Mouse (Mus musculus) heart, adult 2 months (tissue): ENCODE results near the gene Gm37240. TPM values are rescaled to one million over a fixed set of nuclear protein-coding genes. Genes with fewer than 3 reads are reported as not detected.

Experiments
- DNase-seq, 2 experiments: peaks; one replicate each; pipeline ENCODE4 v3.0.0; 2021
- H3K27ac ChIP-seq: fragments of 200-600 bp; 2 replicates; pipeline ENCODE4 v1.8.1; 2022
- H3K27me3 ChIP-seq: fragments of 200-500 bp; 2 replicates; pipeline ENCODE4 v1.6.1; 2012; ENCODE audit warnings: mild to moderate bottlenecking, low read length, inconsistent platforms, mixed read lengths; ENCODE audit not compliant: control insufficient read depth, insufficient read depth
- H3K36me3 ChIP-seq: fragments of 200-500 bp; 2 replicates; pipeline ENCODE4 v1.6.1; 2012; ENCODE audit warnings: low read length, inconsistent platforms; ENCODE audit not compliant: control insufficient read depth, insufficient read depth
- H3K4me1 ChIP-seq: fragments of 200-500 bp; 2 replicates; pipeline ENCODE4 v1.6.1; 2011; ENCODE audit warnings: low read length; ENCODE audit not compliant: control insufficient read depth, insufficient read depth
- H3K4me3 ChIP-seq: fragments of 200-600 bp; 2 replicates; pipeline ENCODE4 v1.8.1; 2022
- H3K79me2 ChIP-seq: fragments of 200-500 bp; replicated peaks from 2 replicates; pipeline ENCODE4 v1.6.1; 2012; ENCODE audit warnings: mild to moderate bottlenecking, inconsistent platforms, low read length, moderate library complexity, mixed read lengths; ENCODE audit not compliant: control insufficient read depth, insufficient read depth
- H3K9ac ChIP-seq: fragments of 200-500 bp; 2 replicates; pipeline ENCODE4 v1.6.1; 2012; ENCODE audit warnings: low read depth, mild to moderate bottlenecking, control low read depth, inconsistent platforms, low read length, mixed read lengths
- CTCF ChIP-seq: fragments of 200-600 bp; IDR thresholded peaks from 2 replicates; pipeline ENCODE4 v1.8.1; 2022; ENCODE audit warnings: antibody characterized with exemption, mild to moderate bottlenecking, moderate library complexity
- EP300 ChIP-seq: fragments of 200-500 bp; IDR thresholded peaks from 2 replicates; pipeline ENCODE4 v1.6.1; 2011; ENCODE audit warnings: low read depth, low read length, control low read depth; ENCODE audit not compliant: insufficient read depth
- POLR2A ChIP-seq: fragments of 200-500 bp; IDR thresholded peaks from 2 replicates; pipeline ENCODE4 v1.6.1; 2011; ENCODE audit warnings: mild to moderate bottlenecking, low read depth, low read length, control low read depth; ENCODE audit not compliant: insufficient read depth
- WGBS: fragments of 180-500 bp; shearing (Covaris S2); methylation state at CpG from one replicate; pipeline ENCODE4 v1.1.7; 2018; 5-methylcytosine and 5-hydroxymethylcytosine counted together
- intact Hi-C: fragments of 180-260 bp; cut with DNase I; formaldehyde crosslinking; loops from one replicate; pipeline ENCODE4 v1.15.1; 2025
- polyA plus RNA-seq: library from polyadenylated mRNA; depleted of rRNA; stranded (reverse); fragments of >200 nt; gene quantifications from 2 replicates; pipeline ENCODE4 v1.2.3, GENCODE M21; 2012
- total RNA-seq, 2 experiments: library from RNA; stranded (reverse); gene quantifications; 2 replicates each; pipeline ENCODE4 v1.2.3; 2021

Gene Gm37240
- total and polyA plus RNA-seq, 3 experiments, result 25.0 to 45.3 (median 36.6) TPM

DNA sequence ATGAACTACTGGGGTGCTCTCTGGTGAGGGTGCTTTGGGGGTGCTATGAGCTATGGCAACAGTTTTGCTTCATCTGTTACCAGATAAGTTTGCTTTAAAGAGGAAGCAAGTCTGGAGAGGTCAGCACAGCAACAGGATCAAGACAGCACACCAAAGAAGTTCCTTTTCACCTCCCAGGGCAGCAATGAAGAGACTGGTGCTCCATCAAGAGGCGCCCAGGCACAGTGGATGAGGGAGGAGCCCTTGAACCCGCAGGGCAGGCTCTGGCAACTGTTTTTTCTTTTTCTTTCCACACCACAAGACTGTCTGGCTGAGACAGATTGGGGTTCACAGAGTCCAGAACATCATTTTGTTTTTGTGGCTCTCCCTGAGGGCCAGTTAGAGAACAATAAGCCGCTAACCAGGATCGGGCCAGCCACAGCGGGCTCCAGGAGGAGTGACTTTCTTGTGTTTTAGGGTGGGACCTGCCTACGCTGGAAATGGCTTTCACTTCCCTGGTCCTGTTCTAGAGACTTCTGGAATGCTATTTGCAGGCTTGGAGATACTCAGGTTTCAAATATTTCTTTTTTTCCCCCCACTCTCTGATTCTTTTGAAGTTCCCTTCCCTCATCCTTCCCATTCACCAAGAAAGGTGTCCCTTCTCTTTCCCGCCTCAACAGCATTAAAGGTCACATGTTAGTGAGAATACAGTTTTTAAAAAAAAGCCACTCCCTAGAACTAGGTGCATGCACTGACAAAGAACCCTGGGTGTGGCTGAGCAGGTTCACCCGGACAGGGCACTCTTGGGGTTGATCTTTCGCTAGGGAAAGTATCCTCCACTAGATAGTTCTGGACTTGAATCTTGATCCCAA, 1241.9 kb downstream of the Gm37240 start:
- no peak for TF ChIP-seq EP300
- TF ChIP-seq CTCF, result no peak
- TF ChIP-seq POLR2A, result no peak
- WGBS, result 75% methylated on average over 9 of the region's 9 CpGs
- intact Hi-C loops, result no loop called here
- H3K4me3 ChIP-seq, result no peak overlapping the region
- DNase-seq, result no peak
- no peaks in the 10 kb centered on the region for H3K36me3 ChIP-seq
- H3K79me2 ChIP-seq, result no peaks in the 10 kb centered on the region
- no peak overlapping the region for H3K27ac ChIP-seq
- H3K4me1 ChIP-seq, result no peaks in the 10 kb centered on the region
- no peaks in the 10 kb centered on the region for H3K27me3 ChIP-seq
- H3K9ac ChIP-seq, result no peak overlapping the region

DNA sequence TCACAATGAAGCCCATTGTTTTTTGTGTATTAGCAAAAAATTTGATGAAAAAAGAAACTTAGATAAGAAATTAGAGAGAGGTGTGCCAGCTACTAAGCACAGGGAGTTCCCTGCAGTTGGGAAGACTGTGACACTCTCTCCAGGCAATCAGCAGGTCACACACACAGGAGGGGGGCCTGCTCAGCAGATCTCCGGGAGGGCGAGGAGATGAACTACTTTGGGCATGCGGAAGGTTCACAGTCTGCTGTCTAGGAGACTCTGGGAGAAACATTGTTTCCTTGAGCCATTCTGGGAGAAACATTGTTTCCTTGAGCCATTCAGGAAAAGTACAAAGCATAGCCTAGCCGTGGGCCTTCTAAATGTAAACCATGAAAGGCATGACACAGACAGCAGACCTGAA, 1244.4 kb downstream of the Gm37240 start:
- no peak for DNase-seq
- WGBS, result 67% methylated on average over 4 of the region's 4 CpGs
- no peaks in the 10 kb centered on the region for H3K36me3 ChIP-seq
- no peak overlapping the region for H3K4me3 ChIP-seq
- H3K9ac ChIP-seq, result no peak overlapping the region
- H3K27me3 ChIP-seq, result no peaks in the 10 kb centered on the region
- no peaks in the 10 kb centered on the region; the same call in 1 of the 2 replicates for H3K4me1 ChIP-seq
- TF ChIP-seq CTCF (no peak), EP300 (no peak), POLR2A (no peak)
- no peak overlapping the region for H3K27ac ChIP-seq
- H3K79me2 ChIP-seq, result no peaks in the 10 kb centered on the region
- intact Hi-C loops, result no loop called here

DNA sequence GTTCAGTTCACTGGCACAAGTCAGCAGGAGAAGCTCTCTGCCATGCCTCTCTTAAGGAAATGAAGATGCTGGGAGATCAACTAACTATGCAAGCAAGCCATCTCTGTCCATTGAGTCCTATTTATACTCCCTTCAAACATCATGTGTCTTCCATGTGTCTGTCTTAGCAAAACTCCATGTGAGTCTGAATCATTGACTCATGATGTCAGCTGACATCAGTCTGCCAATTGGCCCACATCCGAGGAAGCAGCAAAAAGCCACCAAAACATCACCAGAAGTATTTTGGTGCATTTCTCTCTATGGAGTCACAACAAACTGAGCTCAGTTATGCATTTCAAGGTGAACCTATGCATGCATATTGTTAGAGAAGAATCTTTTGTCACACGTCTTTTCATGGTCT, 1245.9 kb downstream of the Gm37240 start:
- Histone ChIP-seq H3K79me2 (no peaks in the 10 kb centered on the region), H3K4me1 (no peaks in the 10 kb centered on the region; the same call in 1 of the 2 replicates), H3K27ac (no peak overlapping the region), H3K36me3 (no peaks in the 10 kb centered on the region), H3K4me3 (no peak overlapping the region), H3K27me3 (no peaks in the 10 kb centered on the region), H3K9ac (no peak overlapping the region)
- 82% methylated on average over 2 of the region's 2 CpGs for WGBS
- TF ChIP-seq CTCF (no peak), EP300 (no peak), POLR2A (no peak)
- no peak for DNase-seq
- intact Hi-C loops, result no loop called here

DNA sequence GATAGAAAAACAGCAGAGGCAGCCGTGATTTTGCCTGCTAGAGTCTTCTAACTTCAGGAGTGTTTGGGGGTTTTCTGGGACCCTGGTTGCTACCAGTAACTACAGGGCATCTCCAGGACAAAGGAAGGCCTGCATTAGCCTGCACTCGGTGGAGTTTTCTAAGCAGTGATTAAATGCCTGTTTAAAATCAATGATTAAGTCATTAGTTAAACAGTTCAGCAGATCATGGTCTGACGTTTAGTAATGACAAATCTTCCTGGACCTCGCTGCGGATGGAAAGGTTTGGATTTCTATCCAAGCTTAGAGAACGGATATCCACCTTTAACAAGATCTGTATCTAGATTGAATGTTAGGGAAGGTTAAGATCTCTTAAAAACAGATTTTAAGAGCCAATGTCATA, 1246.8 kb downstream of the Gm37240 start:
- TF ChIP-seq CTCF (no peak), POLR2A (no peak), EP300 (no peak)
- H3K27me3 ChIP-seq, result no peaks in the 10 kb centered on the region
- H3K79me2 ChIP-seq, result no peaks in the 10 kb centered on the region
- no peak overlapping the region for H3K9ac ChIP-seq
- H3K4me1 ChIP-seq, result no peaks in the 10 kb centered on the region; the same call in 1 of the 2 replicates
- WGBS, result 67% methylated on average over 6 of the region's 6 CpGs
- intact Hi-C loops, result no loop called here
- no peak for DNase-seq
- H3K27ac ChIP-seq, result no peak overlapping the region
- no peak overlapping the region for H3K4me3 ChIP-seq
- no peaks in the 10 kb centered on the region for H3K36me3 ChIP-seq

DNA sequence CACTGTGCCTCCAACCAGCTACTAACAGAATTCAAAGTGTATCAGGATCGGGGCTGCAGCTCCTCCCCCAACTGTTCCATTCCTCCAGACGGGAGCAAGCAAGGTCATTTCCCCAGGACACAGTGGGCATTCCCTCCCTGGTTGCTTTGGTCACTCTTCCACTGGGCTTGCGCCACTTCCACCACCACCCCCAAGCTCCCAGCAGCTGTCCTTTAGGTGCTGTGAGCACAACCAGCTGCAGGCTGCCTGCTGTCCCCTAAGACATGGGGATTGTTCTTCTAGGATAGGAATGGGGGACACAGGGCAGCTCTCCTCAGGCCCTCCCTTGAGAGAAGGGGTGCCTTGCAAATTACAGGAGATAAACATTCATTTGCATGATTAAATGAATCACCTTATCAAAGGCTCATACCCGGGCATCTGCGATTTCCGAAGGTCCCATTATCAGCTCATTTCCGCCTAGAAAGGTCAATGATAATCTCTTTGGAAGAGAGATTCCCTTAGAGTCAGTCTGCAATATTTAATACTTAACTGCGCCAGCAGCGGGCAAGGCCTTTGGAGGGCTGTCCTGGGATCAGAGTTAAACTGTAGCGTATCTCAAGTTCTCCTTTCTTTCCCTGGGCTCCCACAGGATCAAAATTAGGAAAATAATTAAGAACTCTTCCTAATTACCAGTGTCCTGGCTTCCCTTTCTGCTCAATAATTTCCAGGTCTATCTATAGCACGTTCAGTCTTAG, 1247.4 kb downstream of the Gm37240 start:
- DNase-seq, result peak in 1 of 2 experiments; percentile 34
- no peaks in the 10 kb centered on the region for H3K27me3 ChIP-seq
- no peak overlapping the region for H3K4me3 ChIP-seq
- no peak for TF ChIP-seq CTCF
- TF ChIP-seq POLR2A, result peak; percentile 61; the same call in 1 of the 2 replicates
- peak; percentile 68; the same call in 1 of the 2 replicates for TF ChIP-seq EP300
- no peaks in the 10 kb centered on the region for H3K36me3 ChIP-seq
- H3K79me2 ChIP-seq, result no peaks in the 10 kb centered on the region
- peak overlapping the region; percentile 40; the same call in 1 of the 2 replicates for H3K27ac ChIP-seq
- 32% methylated on average over 11 of the region's 11 CpGs for WGBS
- no peak overlapping the region for H3K9ac ChIP-seq
- intact Hi-C loops, result no loop called here
- H3K4me1 ChIP-seq, result no peaks in the 10 kb centered on the region; the same call in 1 of the 2 replicates
